Mouse (Mus musculus) liver, embryonic 13.5 days (tissue): ENCODE measurements around the gene Pde8b. TPM values are rescaled to one million over a fixed set of nuclear protein-coding genes. Genes with fewer than 3 reads are reported as not detected.

ENCODE experiments used
- ATAC-seq: fragments of 200-750 bp; cut with Nextera tagmentation; 2 replicates; pipeline ENCODE4 v1.8.0; 2017; ENCODE audit warnings: low read depth, mild to moderate bottlenecking, moderate number of reproducible peaks, moderate library complexity
- DNase-seq: peaks from one replicate; pipeline ENCODE4 v3.0.0; 2022
- H3K27ac ChIP-seq: fragments of 300-500 bp; sonication (generic); 2 replicates; pipeline ENCODE4 v1.5.1; 2015; ENCODE audit warnings: moderate library complexity, mild to moderate bottlenecking, inconsistent platforms
- H3K27me3 ChIP-seq: fragments of 300-500 bp; sonication (generic); 2 replicates; pipeline ENCODE4 v1.6.1; 2015; ENCODE audit warnings: mild to moderate bottlenecking, inconsistent platforms
- H3K36me3 ChIP-seq: fragments of 300-500 bp; sonication (generic); 2 replicates; pipeline ENCODE4 v1.6.1; 2015; ENCODE audit warnings: mild to moderate bottlenecking, inconsistent platforms
- H3K4me1 ChIP-seq: fragments of 300-500 bp; sonication (generic); replicated peaks from 2 replicates; pipeline ENCODE4 v1.6.1; 2015; ENCODE audit warnings: inconsistent platforms
- H3K4me2 ChIP-seq: fragments of 300-500 bp; sonication (generic); 2 replicates; pipeline ENCODE4 v1.6.1; 2015; ENCODE audit warnings: inconsistent platforms, mild to moderate bottlenecking, moderate library complexity
- H3K4me3 ChIP-seq: fragments of 300-500 bp; sonication (generic); replicated peaks from 2 replicates; pipeline ENCODE4 v1.5.1; 2015; ENCODE audit warnings: mild to moderate bottlenecking, inconsistent platforms
- H3K9ac ChIP-seq: fragments of 300-500 bp; sonication (generic); 2 replicates; pipeline ENCODE4 v1.6.1; 2015; ENCODE audit warnings: mild to moderate bottlenecking, inconsistent platforms
- H3K9me3 ChIP-seq: fragments of 300-500 bp; sonication (generic); replicated peaks from 2 replicates; pipeline ENCODE4 v1.6.1; 2016; ENCODE audit warnings: inconsistent platforms
- WGBS: fragments of 180-500 bp; shearing (Covaris S2); methylation state at CpG from one replicate; pipeline ENCODE4 v1.1.7; 2015; ENCODE audit not compliant: insufficient replicate concordance; 5-methylcytosine and 5-hydroxymethylcytosine counted together
- polyA plus RNA-seq: library from polyadenylated mRNA; unstranded; fragments of >200 nt; fragmentation: Nextera tagmentation; extraction: Ambion mirVana; gene quantifications from 2 replicates; pipeline ENCODE4 v1.2.1, GENCODE M21; 2015

The Pde8b gene
- polyA plus RNA-seq: 0.53 and 0.65 TPM in 2 replicates

DNA sequence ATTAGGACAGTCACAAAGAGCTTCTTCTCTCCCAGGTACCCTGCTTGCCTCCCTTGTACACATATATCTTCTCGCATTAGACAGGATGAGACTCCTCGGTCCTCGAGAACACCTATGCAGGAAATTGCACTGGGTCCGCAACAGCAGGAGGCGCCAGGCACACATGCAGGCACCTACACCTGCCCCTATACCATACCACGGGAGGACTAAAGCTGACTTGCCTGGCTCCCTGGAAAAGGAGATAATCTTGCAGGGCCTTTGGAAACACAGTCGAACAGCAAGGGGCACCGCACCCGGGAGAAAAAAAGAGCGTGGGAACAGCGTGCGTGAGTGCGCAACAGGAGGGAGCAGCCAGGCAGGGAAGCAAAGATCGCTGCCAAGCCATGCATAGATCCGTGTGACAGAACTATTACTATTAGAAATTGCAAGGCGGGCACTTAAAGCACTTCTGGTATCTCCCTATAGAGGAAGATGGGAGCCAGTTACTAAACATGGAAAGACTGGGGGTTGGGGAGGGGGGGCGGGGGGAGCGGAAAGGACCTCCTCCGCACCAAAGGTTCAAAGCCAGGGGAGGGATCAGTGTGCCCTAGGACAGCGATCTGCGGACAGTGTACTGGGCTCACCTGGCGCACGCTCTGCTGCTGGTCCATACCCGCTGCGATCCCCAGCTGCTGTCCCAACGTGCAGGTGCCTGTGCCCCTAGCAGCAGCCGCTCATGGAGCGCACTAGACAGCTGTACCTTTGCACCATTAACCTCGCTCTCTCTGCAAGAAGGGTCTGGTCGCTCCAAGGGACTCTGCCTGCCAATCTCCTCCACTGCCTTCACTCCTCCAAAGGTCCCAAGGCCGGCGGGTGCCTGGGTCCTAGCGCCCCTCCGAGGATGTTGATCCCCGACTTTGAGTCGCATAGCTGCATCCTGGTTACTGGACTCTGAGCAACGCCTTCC, at the start of gene Pde8b:
Pde8b (minus strand) TSS at position 826 of the 946 bp plus-strand sequence.
- 5% methylated on average over 37 of the region's 37 CpGs for WGBS
- Histone ChIP-seq H3K9me3 (no peaks in the 10 kb centered on the region), H3K36me3 (no peaks in the 10 kb centered on the region), H3K9ac (no peak within 1 kb of the TSS), H3K27me3 (peaks cover 36% of the 10 kb centered on the region), H3K4me3 (peak within 1 kb of the TSS; percentile 25), H3K4me1 (no peaks in the 10 kb centered on the region), H3K4me2 (peak within 1 kb of the TSS; percentile 51), H3K27ac (no peak within 1 kb of the TSS)
- ATAC-seq: no peak
- no peak for DNase-seq

DNA sequence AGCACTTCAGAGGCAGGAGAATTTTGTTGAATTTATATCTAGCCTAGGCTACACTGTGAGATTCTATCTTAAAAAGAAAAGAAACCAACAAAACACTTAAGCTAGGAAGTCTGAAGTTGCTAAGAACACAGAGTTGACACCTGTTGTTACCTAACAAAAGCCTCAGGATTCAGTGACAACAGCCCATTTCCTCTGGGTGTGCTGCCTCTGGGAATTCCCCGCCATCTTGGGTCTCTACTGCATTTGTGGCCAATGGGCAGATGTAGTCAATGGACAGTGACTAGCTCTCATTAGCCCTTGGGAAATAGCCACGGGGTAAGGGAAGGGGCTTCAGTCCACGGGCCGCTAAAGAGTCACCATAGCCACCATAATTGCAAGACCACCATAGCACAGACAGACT, 41.8 kb upstream of the Pde8b start:
- ATAC-seq (no peak), DNase-seq (no peak)
- H3K4me3 ChIP-seq: no peak overlapping the region
- no peaks in the 10 kb centered on the region for H3K36me3 ChIP-seq
- H3K27me3 ChIP-seq: no peaks in the 10 kb centered on the region
- H3K9me3 ChIP-seq: no peaks in the 10 kb centered on the region
- H3K4me1 ChIP-seq: no peaks in the 10 kb centered on the region
- no peak overlapping the region for H3K4me2 ChIP-seq
- no peak overlapping the region for H3K9ac ChIP-seq
- WGBS: 66% methylated on average over 4 of the region's 4 CpGs
- no peak overlapping the region for H3K27ac ChIP-seq

DNA sequence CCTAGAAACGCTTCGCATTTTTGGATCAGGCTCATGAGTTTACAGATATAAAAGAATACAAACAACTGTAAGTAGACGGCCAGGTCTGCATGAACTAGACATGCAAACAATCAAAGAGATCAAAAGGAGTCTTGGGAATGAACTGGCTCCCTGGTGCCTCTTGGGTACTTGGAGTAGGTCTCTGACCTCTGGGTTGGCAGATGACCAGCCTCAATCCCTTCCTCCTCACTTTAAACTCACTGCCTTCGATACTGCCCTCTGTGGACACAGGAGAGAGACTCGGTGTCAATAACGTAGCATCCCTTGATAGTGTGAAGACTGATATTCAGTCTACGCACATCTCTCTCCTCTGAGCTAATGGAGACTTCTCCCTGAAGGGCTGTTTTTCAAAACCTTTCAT, 37.9 kb upstream of the Pde8b start:
- Histone ChIP-seq H3K4me1 (no peaks in the 10 kb centered on the region), H3K9me3 (no peaks in the 10 kb centered on the region), H3K27me3 (no peaks in the 10 kb centered on the region), H3K9ac (no peak overlapping the region), H3K4me2 (no peak overlapping the region), H3K27ac (no peak overlapping the region), H3K36me3 (no peaks in the 10 kb centered on the region), H3K4me3 (no peak overlapping the region)
- WGBS: 78% methylated on average over 7 of the region's 7 CpGs
- ATAC-seq (no peak), DNase-seq (no peak)

DNA sequence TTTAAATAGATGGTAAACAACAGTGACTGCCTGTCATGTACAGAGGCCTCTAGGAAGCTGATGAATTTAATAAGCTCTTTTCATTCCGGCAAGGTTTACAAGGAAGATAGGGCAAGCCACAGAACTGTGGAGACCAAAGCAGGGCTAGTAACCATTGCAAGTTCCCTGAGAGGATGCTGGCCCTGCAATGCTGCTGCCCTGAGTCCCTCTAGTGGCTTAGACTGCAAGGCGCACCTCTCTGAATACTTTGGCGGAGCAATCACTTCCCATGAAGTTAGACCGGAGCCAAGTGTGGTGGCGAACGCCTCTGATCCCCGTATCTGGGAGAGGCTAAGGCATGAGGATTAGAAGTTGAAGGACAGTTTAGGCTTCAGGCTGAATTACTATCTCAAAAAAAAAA, 36.9 kb upstream of the Pde8b start:
- ATAC-seq: no peak
- H3K36me3 ChIP-seq: no peaks in the 10 kb centered on the region
- WGBS: 7% methylated on average over 7 of the region's 7 CpGs
- no peak overlapping the region for H3K4me3 ChIP-seq
- no peak overlapping the region for H3K9ac ChIP-seq
- H3K27ac ChIP-seq: no peak overlapping the region
- DNase-seq: peak; percentile 5
- H3K4me2 ChIP-seq: no peak overlapping the region
- H3K4me1 ChIP-seq: no peaks in the 10 kb centered on the region
- no peaks in the 10 kb centered on the region for H3K27me3 ChIP-seq
- H3K9me3 ChIP-seq: no peaks in the 10 kb centered on the region

DNA sequence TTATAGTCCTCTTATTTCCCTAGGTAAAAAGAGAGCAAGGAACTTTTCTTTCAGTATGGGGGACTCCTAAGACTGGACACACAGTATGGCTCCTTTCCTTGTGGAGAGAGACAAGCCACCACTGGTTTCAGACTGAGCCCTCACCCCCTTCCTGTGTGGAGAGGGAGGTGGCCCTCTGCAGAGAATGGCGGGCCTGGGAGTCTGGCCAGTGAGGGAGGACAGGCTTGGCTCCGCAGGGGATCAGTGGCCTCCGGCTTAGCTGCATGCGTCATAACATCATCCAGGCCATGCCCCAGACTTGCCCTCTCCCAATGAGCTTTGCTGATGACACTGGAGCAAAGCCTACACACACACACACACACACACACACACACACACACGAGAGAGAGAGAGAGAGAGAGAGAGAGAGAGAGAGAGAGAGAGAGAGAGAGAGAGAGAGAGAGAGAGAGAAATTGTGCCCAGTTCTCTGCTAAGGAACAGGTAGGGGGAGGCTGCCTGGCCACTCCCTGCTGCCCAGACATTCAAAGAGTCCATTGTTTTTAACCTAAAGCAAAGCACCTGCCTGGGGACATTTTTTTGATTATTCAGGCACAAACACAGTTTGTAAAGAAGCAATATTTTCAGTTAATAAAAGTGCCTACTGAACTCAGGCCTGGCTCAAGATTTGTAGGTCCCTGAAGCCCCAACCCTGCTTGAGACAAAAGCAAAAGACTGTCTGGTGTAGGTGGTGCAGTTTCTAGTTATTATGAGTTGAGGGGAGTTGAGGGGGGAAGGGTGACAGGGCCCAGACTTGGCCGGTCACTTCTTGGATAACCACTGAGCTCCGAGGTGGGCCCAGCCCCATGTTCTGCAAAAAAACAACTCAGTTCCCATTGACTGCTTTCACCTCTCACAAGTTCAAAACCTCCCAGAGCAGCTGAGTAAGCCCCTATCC, 31.9 kb upstream of the Pde8b start:
- DNase-seq (no peak), ATAC-seq (no peak)
- WGBS: 58% methylated on average over 6 of the region's 7 CpGs
- Histone ChIP-seq H3K4me2 (no peak overlapping the region), H3K9ac (no peak overlapping the region), H3K27me3 (no peaks in the 10 kb centered on the region), H3K4me1 (no peaks in the 10 kb centered on the region), H3K9me3 (no peaks in the 10 kb centered on the region), H3K4me3 (no peak overlapping the region), H3K36me3 (no peaks in the 10 kb centered on the region), H3K27ac (no peak overlapping the region)

DNA sequence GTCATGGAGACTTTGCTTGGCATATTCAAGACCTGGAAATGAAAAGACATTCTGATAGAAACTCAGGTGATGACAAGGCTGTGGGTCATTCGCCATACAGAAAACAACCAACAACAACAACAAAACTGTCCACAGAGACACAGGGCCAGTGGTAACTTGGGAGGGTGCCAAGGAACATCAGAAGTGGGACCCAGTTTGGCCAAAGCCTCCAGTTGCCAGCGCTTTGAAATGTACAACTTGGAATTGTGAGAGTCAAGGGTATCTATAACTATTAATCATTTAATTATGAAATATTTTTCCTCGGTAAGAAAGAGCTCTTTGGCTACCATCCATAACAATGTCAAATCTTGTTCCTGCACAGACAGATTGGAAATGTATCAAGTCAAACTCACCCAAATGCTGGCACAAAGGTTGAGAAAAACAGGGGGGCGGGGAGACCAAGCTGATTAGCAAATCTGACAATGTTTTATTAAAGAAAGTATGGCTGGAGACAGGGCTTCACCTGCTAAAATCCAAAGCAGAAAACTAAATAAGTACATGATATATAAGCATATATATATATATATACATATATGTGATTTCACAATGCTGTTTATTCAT, 28.4 kb upstream of the Pde8b start:
- Histone ChIP-seq H3K36me3 (no peaks in the 10 kb centered on the region), H3K4me3 (no peak overlapping the region), H3K27ac (no peak overlapping the region), H3K9ac (no peak overlapping the region), H3K4me1 (no peaks in the 10 kb centered on the region), H3K27me3 (no peaks in the 10 kb centered on the region), H3K4me2 (no peak overlapping the region), H3K9me3 (no peaks in the 10 kb centered on the region)
- DNase-seq (no peak), ATAC-seq (no peak)
- 62% methylated on average over 4 of the region's 4 CpGs for WGBS

DNA sequence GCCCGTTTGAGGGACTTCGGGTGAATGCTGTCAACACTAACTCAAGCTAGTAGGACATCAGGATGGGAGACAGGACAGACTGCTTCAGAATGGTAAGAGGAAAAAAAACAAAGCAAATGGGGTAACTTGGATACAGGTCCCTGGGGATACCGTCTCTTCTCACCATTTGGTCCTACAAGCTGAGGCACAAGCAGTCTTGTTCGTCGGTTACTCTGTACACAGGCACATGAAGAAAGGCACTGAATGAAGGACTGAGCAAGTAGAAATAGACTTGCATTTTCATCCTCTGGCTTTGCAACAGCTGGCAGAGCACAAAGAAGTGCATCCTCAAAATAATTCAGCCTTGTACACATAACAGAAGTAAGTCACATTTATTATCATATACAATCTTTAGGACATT, 14.6 kb upstream of the Pde8b start:
- ATAC-seq: no peak
- 58% methylated on average over 5 of the region's 5 CpGs for WGBS
- H3K9ac ChIP-seq: no peak overlapping the region
- H3K27me3 ChIP-seq: no peaks in the 10 kb centered on the region
- H3K4me2 ChIP-seq: no peak overlapping the region
- DNase-seq: no peak
- H3K4me1 ChIP-seq: no peaks in the 10 kb centered on the region
- no peak overlapping the region for H3K27ac ChIP-seq
- no peak overlapping the region for H3K4me3 ChIP-seq
- no peaks in the 10 kb centered on the region for H3K9me3 ChIP-seq
- H3K36me3 ChIP-seq: no peaks in the 10 kb centered on the region

DNA sequence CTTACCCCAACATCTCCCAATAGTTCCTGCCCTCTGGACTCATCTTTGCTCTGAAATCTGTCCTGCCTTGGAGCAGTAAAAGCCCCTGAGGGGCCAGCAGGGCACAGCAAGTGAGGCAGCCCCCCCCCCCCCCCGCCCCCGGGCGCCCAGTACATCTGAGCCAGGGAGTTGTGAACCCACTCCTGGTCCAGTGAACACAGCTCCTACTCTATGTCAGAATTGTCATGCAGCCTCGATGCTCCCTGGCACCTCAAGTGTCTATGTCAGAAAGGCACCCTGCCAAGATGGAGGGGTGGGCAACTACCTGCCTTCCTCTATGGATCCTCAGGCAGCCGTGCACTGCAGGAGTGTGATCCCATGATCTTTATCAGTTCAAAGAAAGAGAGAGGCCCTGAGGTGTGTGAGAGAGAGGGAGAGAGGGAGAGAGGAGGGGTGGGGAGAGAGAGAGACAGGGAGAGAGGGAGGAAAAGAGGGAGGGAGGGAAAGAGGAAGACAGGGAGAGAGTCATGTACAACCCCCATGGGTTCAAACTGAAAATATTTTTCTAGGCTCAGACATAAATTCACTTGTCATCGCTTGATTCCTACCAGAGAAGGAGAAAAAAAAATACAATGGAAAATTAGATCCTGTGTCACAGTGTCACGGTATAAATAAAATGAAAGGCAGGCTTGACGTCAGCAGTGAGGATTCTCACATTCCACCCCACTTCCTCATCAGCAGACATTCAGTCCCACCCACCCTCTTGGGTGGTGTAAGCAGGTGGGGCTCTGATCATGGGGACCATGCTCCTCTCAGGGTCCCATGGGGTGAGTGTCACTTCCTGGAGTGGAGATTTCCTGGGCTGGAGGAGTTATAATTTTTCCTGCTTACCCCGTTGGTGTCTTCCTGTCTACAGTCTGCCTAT, 11.0 kb upstream of the Pde8b start:
- WGBS: 48% methylated on average over 9 of the region's 9 CpGs
- H3K27me3 ChIP-seq: no peaks in the 10 kb centered on the region
- no peak for DNase-seq
- H3K4me3 ChIP-seq: no peak overlapping the region
- no peak overlapping the region for H3K27ac ChIP-seq
- H3K36me3 ChIP-seq: no peaks in the 10 kb centered on the region
- H3K9me3 ChIP-seq: no peaks in the 10 kb centered on the region
- no peak for ATAC-seq
- no peak overlapping the region for H3K4me2 ChIP-seq
- no peak overlapping the region for H3K9ac ChIP-seq
- H3K4me1 ChIP-seq: no peaks in the 10 kb centered on the region

DNA sequence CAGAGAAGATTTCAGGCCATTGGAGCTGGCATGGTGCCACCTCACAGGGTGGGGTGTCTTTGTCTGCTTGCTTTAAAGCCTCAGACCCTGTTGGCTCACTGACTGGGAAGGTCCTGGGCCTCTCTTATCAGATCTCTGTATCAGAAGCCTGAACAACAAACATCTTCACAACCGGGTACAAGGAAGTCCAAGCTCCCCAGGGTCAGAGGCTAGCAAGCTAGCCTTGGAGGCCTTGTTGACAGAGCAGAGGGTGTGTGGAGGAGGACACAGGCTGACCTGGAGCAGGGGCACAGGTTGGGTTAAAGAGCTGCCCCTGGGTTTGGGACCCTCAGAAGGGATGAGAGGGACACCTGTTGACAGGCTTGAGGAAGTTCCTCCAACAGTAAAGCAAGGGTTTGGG, 10.3 kb upstream of the Pde8b start:
- ATAC-seq (no peak), DNase-seq (no peak)
- WGBS: 8% methylated on average over 1 of the region's 1 CpGs

DNA sequence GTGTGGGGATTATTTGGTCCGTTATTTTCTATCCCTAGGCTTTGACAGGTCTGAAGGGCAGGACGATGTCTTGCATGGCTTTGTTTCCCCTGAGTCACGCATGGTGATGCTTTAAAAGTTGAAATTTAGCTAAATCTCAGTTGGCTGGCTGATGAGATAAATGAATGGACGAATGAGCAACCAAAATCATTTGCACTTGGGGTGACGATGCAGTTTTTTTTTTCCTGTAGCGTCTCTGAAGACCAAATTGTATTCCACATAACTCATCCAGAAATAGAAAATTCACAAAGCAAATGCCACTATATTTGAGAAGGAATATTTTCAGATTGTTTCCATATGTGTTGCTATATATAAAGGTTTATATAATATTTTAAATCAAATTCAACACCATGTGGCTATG, 6.9 kb upstream of the Pde8b start:
- DNase-seq (no peak), ATAC-seq (no peak)
- WGBS: 64% methylated on average over 6 of the region's 6 CpGs
- Histone ChIP-seq H3K4me1 (no peaks in the 10 kb centered on the region), H3K27me3 (0 out of 2 replicates have a peak, but pooled peaks cover 6% of the 10 kb centered on the region), H3K4me3 (no peak overlapping the region), H3K27ac (no peak overlapping the region), H3K9me3 (no peaks in the 10 kb centered on the region), H3K4me2 (no peak overlapping the region), H3K9ac (no peak overlapping the region), H3K36me3 (no peaks in the 10 kb centered on the region)

More for the DNA sequence above, 10.3 kb upstream of the Pde8b start:
- Histone ChIP-seq H3K4me1 (no peaks in the 10 kb centered on the region), H3K27me3 (no peaks in the 10 kb centered on the region), H3K36me3 (no peaks in the 10 kb centered on the region), H3K9me3 (no peaks in the 10 kb centered on the region), H3K9ac (no peak overlapping the region), H3K4me3 (no peak overlapping the region), H3K27ac (no peak overlapping the region), H3K4me2 (no peak overlapping the region)
